Mouse (Mus musculus) spleen, adult 2 months (tissue): ENCODE measurements around the gene Myh11. TPM values are rescaled to one million over a fixed set of nuclear protein-coding genes. Genes with fewer than 3 reads are reported as not detected.

Experiments used
- DNase-seq, 2 experiments: peaks; one replicate each; pipeline versions ENCODE4 v3.0.0 to v3.0.0-alpha.2; 2012 to 2021; ENCODE audit warnings: low spot score in 2 of 2, low read depth in 1 of 2
- H3K27ac ChIP-seq: fragments of 200-500 bp; 2 replicates; pipeline ENCODE4 v1.5.1; 2012; ENCODE audit warnings: low read length, inconsistent platforms; ENCODE audit not compliant: insufficient read depth
- H3K27me3 ChIP-seq: fragments of 200-500 bp; 2 replicates; pipeline ENCODE4 v1.6.1; 2012; ENCODE audit warnings: mild to moderate bottlenecking, moderate library complexity, low read length, inconsistent platforms; ENCODE audit not compliant: control insufficient read depth, insufficient read depth
- H3K36me3 ChIP-seq: fragments of 200-500 bp; 2 replicates; pipeline ENCODE4 v1.6.1; 2012; ENCODE audit warnings: mild to moderate bottlenecking, low read length, inconsistent platforms; ENCODE audit not compliant: control insufficient read depth, insufficient read depth
- H3K4me1 ChIP-seq: fragments of 200-500 bp; 2 replicates; pipeline ENCODE4 v1.6.1; 2011; ENCODE audit warnings: inconsistent platforms; ENCODE audit not compliant: control insufficient read depth, insufficient read depth, insufficient read length
- H3K4me3 ChIP-seq: fragments of 200-500 bp; 2 replicates; pipeline ENCODE4 v1.5.1; 2011; ENCODE audit warnings: mild to moderate bottlenecking, inconsistent platforms; ENCODE audit not compliant: insufficient read depth, insufficient read length; ENCODE audit errors: extremely low read depth
- CTCF ChIP-seq: fragments of 200-500 bp; IDR thresholded peaks from 2 replicates; pipeline ENCODE4 v1.5.1; 2011; ENCODE audit warnings: mild to moderate bottlenecking, inconsistent platforms; ENCODE audit not compliant: insufficient read depth, insufficient read length, insufficient replicate concordance; ENCODE audit errors: extremely low read depth
- POLR2A ChIP-seq: fragments of 200-500 bp; IDR thresholded peaks from 2 replicates; pipeline ENCODE4 v1.6.1; 2011; ENCODE audit warnings: low read depth, low read length, inconsistent platforms
- WGBS: fragments of 180-500 bp; shearing (Covaris S2); methylation state at CpG from one replicate; pipeline ENCODE4 v1.1.7; 2018; 5-methylcytosine and 5-hydroxymethylcytosine counted together
- polyA plus RNA-seq: library from polyadenylated mRNA; depleted of rRNA; stranded (reverse); fragments of >200 nt; gene quantifications from 2 replicates; pipeline ENCODE4 v1.2.3, GENCODE M21; 2012

Myh11 gene
- polyA plus RNA-seq, 1 experiment = 5.7 TPM

DNA sequence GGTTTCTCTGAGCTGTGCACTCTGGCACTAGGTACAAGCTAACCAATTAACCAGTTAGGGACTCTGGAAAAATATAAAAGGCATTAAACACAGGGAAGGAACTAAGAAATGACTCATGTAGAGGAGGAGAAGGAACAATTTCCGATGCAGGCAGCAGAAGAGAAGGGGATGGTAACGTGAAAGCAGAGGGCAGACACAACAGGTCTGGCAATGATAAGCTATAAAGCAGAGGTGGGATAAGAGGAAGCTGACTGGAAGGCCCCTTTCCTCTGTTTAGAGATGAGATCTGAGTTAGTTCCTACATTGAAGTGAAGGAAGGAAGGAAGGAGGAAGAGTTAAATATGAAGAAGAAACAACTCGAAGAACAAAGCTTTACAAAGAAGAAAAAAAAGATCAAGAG, 18.7 kb upstream of the Myh11 start:
- DNase-seq = no peak
- H3K27ac ChIP-seq = no peak overlapping the region

GRCm38 (mm10) chr16:14308245-14309073, 17.3 kb upstream of the Myh11 start:
- peaks cover 11% of the 10 kb centered on the region; the same call in 1 of the 2 replicates for H3K36me3 ChIP-seq
- DNase-seq = no peak
- no peak for TF ChIP-seq POLR2A
- TF ChIP-seq CTCF = no peak
- no peaks in the 10 kb centered on the region; the same call in 1 of the 2 replicates for H3K4me1 ChIP-seq
- WGBS = 81% methylated on average over 6 of the region's 6 CpGs
- no peak overlapping the region for H3K27ac ChIP-seq
- no peak overlapping the region for H3K4me3 ChIP-seq
- H3K27me3 ChIP-seq = no peaks in the 10 kb centered on the region

More for the DNA sequence above, 18.7 kb upstream of the Myh11 start:
- no peak for TF ChIP-seq POLR2A
- Histone ChIP-seq H3K36me3 (peaks cover 11% of the 10 kb centered on the region; the same call in 1 of the 2 replicates), H3K4me1 (no peaks in the 10 kb centered on the region; the same call in 1 of the 2 replicates), H3K27me3 (no peaks in the 10 kb centered on the region), H3K4me3 (no peak overlapping the region)
- WGBS = 50% methylated on average over 3 of the region's 3 CpGs

DNA sequence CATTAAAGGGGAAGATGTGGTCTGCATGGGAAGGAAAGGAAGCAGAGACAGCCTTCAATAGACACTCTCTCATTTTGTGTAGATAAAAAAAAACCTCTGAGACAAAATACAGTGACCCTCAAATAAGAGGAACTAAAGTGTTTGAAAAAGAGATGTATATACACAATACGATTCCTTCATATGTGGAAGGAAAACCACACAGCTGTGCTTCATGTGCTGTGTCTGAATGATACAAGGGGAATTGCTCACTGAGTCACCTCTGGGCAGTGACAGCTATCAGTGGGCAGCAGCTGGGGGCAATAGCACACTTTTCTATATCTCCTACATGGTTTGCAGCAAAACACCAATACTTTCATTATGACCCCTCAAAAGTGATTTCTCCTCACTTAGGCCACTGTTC, 16.2 kb upstream of the Myh11 start:
- Histone ChIP-seq H3K4me1 (no peaks in the 10 kb centered on the region; the same call in 1 of the 2 replicates), H3K36me3 (peaks cover 12% of the 10 kb centered on the region), H3K4me3 (no peak overlapping the region), H3K27ac (no peak overlapping the region), H3K27me3 (no peaks in the 10 kb centered on the region)
- TF ChIP-seq CTCF (no peak), POLR2A (no peak)
- WGBS = 60% methylated on average over 1 of the region's 1 CpGs
- no peak for DNase-seq

DNA sequence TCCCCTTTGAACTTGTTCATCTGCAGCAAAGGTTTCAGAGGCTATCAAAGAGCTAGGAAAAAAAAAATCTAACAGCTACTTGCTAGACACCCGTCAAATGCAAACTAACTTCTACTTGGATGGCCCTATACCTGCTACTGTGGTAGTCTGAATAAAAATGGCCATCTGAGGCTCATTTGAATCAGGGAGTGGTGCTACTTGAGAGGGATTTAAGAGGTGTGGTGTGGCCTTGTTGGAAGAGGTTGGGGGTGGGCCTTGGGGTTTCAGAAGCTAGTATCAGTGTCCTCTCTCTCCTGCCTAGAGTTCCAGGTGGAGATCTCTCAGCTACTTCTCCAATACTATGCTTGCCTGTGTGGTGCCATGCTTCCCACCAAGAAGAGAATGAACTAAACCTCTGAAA, 15.3 kb upstream of the Myh11 start:
- Histone ChIP-seq H3K36me3 (peaks cover 11% of the 10 kb centered on the region), H3K4me1 (no peaks in the 10 kb centered on the region; the same call in 1 of the 2 replicates), H3K27me3 (no peaks in the 10 kb centered on the region), H3K4me3 (no peak overlapping the region), H3K27ac (no peak overlapping the region)
- TF ChIP-seq POLR2A (no peak), CTCF (no peak)
- WGBS = 94% methylated on average over 1 of the region's 1 CpGs
- no peak for DNase-seq

DNA sequence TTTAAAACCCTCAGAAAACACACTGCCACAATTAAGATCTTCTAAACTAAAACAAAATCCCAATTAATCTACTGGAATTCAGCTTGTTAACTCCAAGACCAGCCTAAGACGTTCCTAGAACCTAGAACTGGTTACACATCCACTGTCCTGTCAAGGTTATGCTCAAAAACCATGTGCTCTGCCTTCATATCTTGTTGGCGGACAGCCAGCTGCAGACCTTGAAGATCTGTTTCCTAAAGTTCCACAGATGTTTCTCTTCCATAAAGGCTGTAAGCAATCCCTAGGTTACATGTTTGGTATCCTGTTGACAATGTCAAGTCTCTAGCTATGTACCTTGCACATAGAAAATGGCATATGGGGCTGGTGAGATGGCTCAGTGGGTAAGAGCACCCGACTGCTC, 13.6 kb upstream of the Myh11 start:
- no peak overlapping the region for H3K4me3 ChIP-seq
- DNase-seq = no peak
- peaks cover 18% of the 10 kb centered on the region for H3K36me3 ChIP-seq
- no peak for TF ChIP-seq POLR2A
- TF ChIP-seq CTCF = no peak
- no peaks in the 10 kb centered on the region for H3K4me1 ChIP-seq
- no peaks in the 10 kb centered on the region for H3K27me3 ChIP-seq
- H3K27ac ChIP-seq = no peak overlapping the region
- 88% methylated on average over 3 of the region's 3 CpGs for WGBS

DNA sequence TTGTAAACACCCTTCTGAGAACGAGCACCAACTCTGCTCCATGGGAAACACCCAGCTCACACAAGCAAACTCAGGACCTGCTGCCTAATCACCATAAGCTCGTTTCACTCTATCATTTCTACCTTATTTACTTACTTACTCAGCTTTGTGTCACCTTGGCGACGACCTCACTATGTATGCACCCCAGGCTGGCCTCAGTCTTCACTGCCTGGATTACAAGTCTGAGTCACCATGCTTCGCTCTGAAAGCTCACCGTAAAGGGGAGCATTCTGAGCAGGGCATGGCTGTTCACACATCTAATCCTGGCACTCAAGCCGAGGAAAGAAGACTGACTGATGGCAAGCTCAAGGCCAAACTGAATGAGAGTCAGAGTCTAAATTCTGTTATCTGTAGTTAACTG, 12.5 kb upstream of the Myh11 start:
- Histone ChIP-seq H3K4me3 (no peak overlapping the region), H3K4me1 (no peaks in the 10 kb centered on the region), H3K27me3 (no peaks in the 10 kb centered on the region), H3K27ac (no peak overlapping the region), H3K36me3 (peaks cover 24% of the 10 kb centered on the region)
- TF ChIP-seq POLR2A = no peak
- TF ChIP-seq CTCF = no peak
- DNase-seq = no peak
- WGBS = 89% methylated on average over 7 of the region's 7 CpGs

DNA sequence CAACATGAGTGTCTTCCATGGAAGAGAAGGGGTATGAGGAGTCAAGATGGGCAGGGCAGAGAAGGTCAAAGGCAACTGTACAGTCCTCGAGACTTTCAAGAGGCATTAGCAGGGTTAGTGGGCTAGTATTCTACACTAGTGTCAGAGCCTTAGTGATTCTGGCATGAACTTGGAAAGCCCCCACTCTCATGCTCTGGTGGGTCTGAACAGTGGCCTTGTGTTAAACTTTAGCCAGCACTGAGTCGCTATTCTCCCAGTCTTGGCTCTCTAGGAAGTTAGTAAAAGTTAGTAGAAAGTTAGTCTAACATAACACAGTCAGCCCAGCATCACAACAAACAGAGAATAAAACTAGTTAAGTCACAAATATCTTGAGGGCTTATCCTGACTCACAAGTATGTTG, 12.0 kb upstream of the Myh11 start:
- no peaks in the 10 kb centered on the region for H3K27me3 ChIP-seq
- TF ChIP-seq CTCF = no peak
- no peak for TF ChIP-seq POLR2A
- no peak overlapping the region for H3K27ac ChIP-seq
- peaks cover 24% of the 10 kb centered on the region for H3K36me3 ChIP-seq
- 90% methylated on average over 2 of the region's 2 CpGs for WGBS
- DNase-seq = no peak
- no peaks in the 10 kb centered on the region for H3K4me1 ChIP-seq
- no peak overlapping the region for H3K4me3 ChIP-seq
